Mouse (Mus musculus): Measurements from ENCODE around the gene Gm28051. TPM values are rescaled to one million over a fixed set of nuclear protein-coding genes. Genes with fewer than 3 reads are reported as not detected.

The Gm28051 gene
- total RNA-seq, 2 experiments from 2014 or later = not detected

- Histone ChIP-seq H3K4me3 (no peak overlapping the region), H3K27ac (no peak overlapping the region)
- no peak for DNase-seq (ENCODE audit: low spot score in 2 of 2)
- TF ChIP-seq CTCF (conservative IDR thresholded peaks at IDR 0.05) = peak; percentile 71
Observed at GRCm38 (mm10) chr12:102733381-102733780, 24.2 kb downstream of the Gm28051 start.

GRCm38 (mm10) chr12:102730798-102731619 is 26.6 kb downstream of the Gm28051 start:
- Histone ChIP-seq H3K4me3 (peak overlapping the region; percentile 2; the same call in 1 of the 2 replicates), H3K27ac (peak overlapping the region; percentile 83)
- TF ChIP-seq CTCF (conservative IDR thresholded peaks at IDR 0.05) = no peak
- no peak for DNase-seq (ENCODE audit: low spot score in 2 of 2)

- peak overlapping the region; percentile 2; the same call in 1 of the 2 replicates for H3K4me3 ChIP-seq
- H3K27ac ChIP-seq = peak overlapping the region; percentile 83
- DNase-seq (ENCODE audit: low spot score in 2 of 2) = peak; percentile 71 to 78
- no peak for TF ChIP-seq CTCF (conservative IDR thresholded peaks at IDR 0.05)
Observed at GRCm38 (mm10) chr12:102729855-102730797, 27.4 kb downstream of the Gm28051 start.

- Histone ChIP-seq H3K4me3 (no peak overlapping the region), H3K27ac (peak overlapping the region; percentile 48; the same call in 1 of the 2 replicates)
- peak in 1 of 2 experiments; percentile 51 for DNase-seq (ENCODE audit: low spot score in 2 of 2)
- no peak for TF ChIP-seq CTCF (conservative IDR thresholded peaks at IDR 0.05)
Observed at GRCm38 (mm10) chr12:102725761-102726175, 31.8 kb downstream of the Gm28051 start.

- DNase-seq (ENCODE audit: low spot score in 2 of 2) = no peak
- Histone ChIP-seq H3K27ac (no peak overlapping the region), H3K4me3 (no peak overlapping the region)
- TF ChIP-seq CTCF (conservative IDR thresholded peaks at IDR 0.05) = no peak
Observed at GRCm38 (mm10) chr12:102725146-102725545, 32.4 kb downstream of the Gm28051 start.

GRCm38 (mm10) chr12:102723861-102724260 is 33.7 kb downstream of the Gm28051 start:
- TF ChIP-seq CTCF (conservative IDR thresholded peaks at IDR 0.05) = no peak
- no peak overlapping the region for H3K4me3 ChIP-seq
- no peak for DNase-seq (ENCODE audit: low spot score in 2 of 2)
- no peak overlapping the region for H3K27ac ChIP-seq

- H3K27ac ChIP-seq = no peak overlapping the region
- no peak overlapping the region for H3K4me3 ChIP-seq
- no peak for DNase-seq (ENCODE audit: low spot score in 2 of 2)
- no peak for TF ChIP-seq CTCF (conservative IDR thresholded peaks at IDR 0.05)
Observed at GRCm38 (mm10) chr12:102722966-102723365, 34.6 kb downstream of the Gm28051 start.

GRCm38 (mm10) chr12:102722451-102722850 is 35.1 kb downstream of the Gm28051 start:
- H3K27ac ChIP-seq = no peak overlapping the region
- no peak for DNase-seq (ENCODE audit: low spot score in 2 of 2)
- TF ChIP-seq CTCF (conservative IDR thresholded peaks at IDR 0.05) = no peak
- no peak overlapping the region for H3K4me3 ChIP-seq

- peak in 1 of 2 experiments; percentile 71 for DNase-seq (ENCODE audit: low spot score in 2 of 2)
- peak; percentile 91 for TF ChIP-seq CTCF (conservative IDR thresholded peaks at IDR 0.05)
- H3K4me3 ChIP-seq = no peak overlapping the region
- H3K27ac ChIP-seq = no peak overlapping the region
Observed at GRCm38 (mm10) chr12:102719552-102720315, 37.8 kb downstream of the Gm28051 start.

GRCm38 (mm10) chr12:102714654-102715395 is 42.7 kb downstream of the Gm28051 start:
- TF ChIP-seq CTCF (conservative IDR thresholded peaks at IDR 0.05) = no peak
- no peak overlapping the region for H3K4me3 ChIP-seq
- no peak for DNase-seq (ENCODE audit: low spot score in 2 of 2)
- H3K27ac ChIP-seq = no peak overlapping the region

GRCm38 (mm10) chr12:102714116-102714515 is 43.4 kb downstream of the Gm28051 start:
- no peak for DNase-seq (ENCODE audit: low spot score in 2 of 2)
- no peak for TF ChIP-seq CTCF (conservative IDR thresholded peaks at IDR 0.05)
- H3K27ac ChIP-seq = no peak overlapping the region
- no peak overlapping the region for H3K4me3 ChIP-seq
